Mouse (Mus musculus) layer of hippocampus, postnatal 10 days (tissue): ENCODE measurements around the gene Vps13a. TPM values are rescaled to one million over a fixed set of nuclear protein-coding genes. Genes with fewer than 3 reads are reported as not detected.
"Not testable (repeated sequence)": the region's sequence is repeated elsewhere in the genome, so short reads cannot be mapped to it uniquely, and the experiment has no call there.

ENCODE experiments used
- DNase-seq, 2 experiments: peaks; one replicate each; pipeline ENCODE4 v3.0.0; 2021; ENCODE audit warnings: low spot score in 2 of 2
- total RNA-seq, 2 experiments: library from RNA; stranded (reverse); gene quantifications; 2 replicates each; pipeline ENCODE4 v1.2.3; 2021

Gene Vps13a
- total RNA-seq, 2 experiments from 2014 or later, result 45.6 to 49.9 TPM

GRCm38 (mm10) chr19:16767407-16767806 is 13.3 kb downstream of the Vps13a start:
- no peak for DNase-seq

GRCm38 (mm10) chr19:16757439-16757838 is 23.3 kb downstream of the Vps13a start:
- not testable (repeated sequence) for DNase-seq

- DNase-seq, result no peak
Measured at GRCm38 (mm10) chr19:16755854-16756253, 24.9 kb downstream of the Vps13a start.

GRCm38 (mm10) chr19:16755226-16755625 is 25.5 kb downstream of the Vps13a start:
- DNase-seq, result no peak

- no peak for DNase-seq
Measured at GRCm38 (mm10) chr19:16753151-16753550, 27.6 kb downstream of the Vps13a start.

GRCm38 (mm10) chr19:16736854-16737253 is 43.9 kb downstream of the Vps13a start:
- no peak for DNase-seq

- no peak for DNase-seq
Measured at GRCm38 (mm10) chr19:16728729-16729128, 52.0 kb downstream of the Vps13a start.

- no peak for DNase-seq
Measured at GRCm38 (mm10) chr19:16715249-16715648, 65.5 kb downstream of the Vps13a start.

- no peak for DNase-seq
Measured at GRCm38 (mm10) chr19:16701790-16702189, 78.9 kb downstream of the Vps13a start.

GRCm38 (mm10) chr19:16684922-16685321 is 95.8 kb downstream of the Vps13a start:
- no peak for DNase-seq

- no peak for DNase-seq
Measured at GRCm38 (mm10) chr19:16684210-16684609, 96.5 kb downstream of the Vps13a start.

GRCm38 (mm10) chr19:16625610-16626395 is 154.9 kb downstream of the Vps13a start:
- no peak for DNase-seq

- DNase-seq, result no peak
Measured at GRCm38 (mm10) chr19:16624994-16625393, 155.7 kb downstream of the Vps13a start.

GRCm38 (mm10) chr19:16623154-16623553 is 157.6 kb downstream of the Vps13a start:
- no peak for DNase-seq

GRCm38 (mm10) chr19:16607634-16608033 is 173.1 kb downstream of the Vps13a start:
- DNase-seq, result no peak

- DNase-seq, result no peak
Measured at GRCm38 (mm10) chr19:16602026-16602425, 178.7 kb downstream of the Vps13a start.

- peak; percentile 81 to 83 for DNase-seq
Measured at GRCm38 (mm10) chr19:16599298-16599970, 181.3 kb downstream of the Vps13a start.

GRCm38 (mm10) chr19:16598653-16599297 is 182.0 kb downstream of the Vps13a start:
- no peak for DNase-seq

- DNase-seq, result no peak
Measured at GRCm38 (mm10) chr19:16597216-16597615, 183.5 kb downstream of the Vps13a start.

- no peak for DNase-seq
Measured at GRCm38 (mm10) chr19:16593975-16594317, 186.8 kb downstream of the Vps13a start.

- peak in 1 of 2 experiments; percentile 34 for DNase-seq
Measured at GRCm38 (mm10) chr19:16593256-16593974, 187.3 kb downstream of the Vps13a start.
